Mouse (Mus musculus) spleen, adult 2 months (tissue): ENCODE data around the gene Tgtp1.
"Not testable (repeated sequence)": the region's sequence is repeated elsewhere in the genome, so short reads cannot be mapped to it uniquely, and the experiment has no call there.

Experiments
- CTCF ChIP-seq: fragments of 200-500 bp; IDR thresholded peaks from 2 replicates; pipeline ENCODE4 v1.5.1; 2011; ENCODE audit warnings: mild to moderate bottlenecking, inconsistent platforms; ENCODE audit not compliant: insufficient read depth, insufficient read length, insufficient replicate concordance; ENCODE audit errors: extremely low read depth
- POLR2A ChIP-seq: fragments of 200-500 bp; IDR thresholded peaks from 2 replicates; pipeline ENCODE4 v1.6.1; 2011; ENCODE audit warnings: low read depth, low read length, inconsistent platforms

- TF ChIP-seq POLR2A, CTCF: not testable (repeated sequence)
Observed at GRCm38 (mm10) chr11:48946090-48946489, 47.9 kb downstream of the Tgtp1 start, which contains the start of gene Psme2b.
